Mouse (Mus musculus) kidney, adult 2 months (tissue): ENCODE measurements at regions not wholly inside any gene's neighbourhood (a gene's known extent, or its start where the extent isn't known, plus 50 kb on each side); places are given as distances from the start of the nearest gene placed in this dataset.

Experiments
- DNase-seq: peaks from one replicate; pipeline ENCODE4 v3.0.0; 2021
- H3K27ac ChIP-seq: fragments of 200-500 bp; 2 replicates; pipeline ENCODE4 v1.5.1; 2012; ENCODE audit warnings: low read depth, low read length, control low read depth, inconsistent platforms; ENCODE audit not compliant: insufficient read depth
- H3K27me3 ChIP-seq: fragments of 200-500 bp; replicated peaks from 2 replicates; pipeline ENCODE4 v1.6.1; 2012; ENCODE audit warnings: mild to moderate bottlenecking, moderate library complexity, low read length, inconsistent platforms; ENCODE audit not compliant: control insufficient read depth, insufficient read depth
- H3K36me3 ChIP-seq: fragments of 200-500 bp; 2 replicates; pipeline ENCODE4 v1.6.1; 2012; ENCODE audit warnings: mild to moderate bottlenecking, moderate library complexity, low read length, inconsistent platforms; ENCODE audit not compliant: control insufficient read depth, insufficient read depth
- H3K4me1 ChIP-seq: fragments of 200-500 bp; 2 replicates; pipeline ENCODE4 v1.6.1; 2011; ENCODE audit warnings: low read length; ENCODE audit not compliant: control insufficient read depth, insufficient read depth
- H3K4me3 ChIP-seq: fragments of 200-500 bp; 2 replicates; pipeline ENCODE4 v1.5.1; 2011; ENCODE audit warnings: mild to moderate bottlenecking, low read depth, low read length, control low read depth; ENCODE audit not compliant: insufficient read depth
- CTCF ChIP-seq: fragments of 200-500 bp; conservative IDR thresholded peaks from 2 replicates; pipeline ENCODE4 v1.5.1; 2011; ENCODE audit warnings: low read depth, mild to moderate bottlenecking, control low read depth, low read length, moderate library complexity, mixed read lengths; ENCODE audit not compliant: insufficient read depth, insufficient read length
- POLR2A ChIP-seq: fragments of 200-500 bp; IDR thresholded peaks from one replicate; pipeline ENCODE4 v1.6.1; 2011; ENCODE audit warnings: low read depth, low read length, control low read depth
- WGBS: fragments of 180-500 bp; shearing (Covaris S2); methylation state at CpG from one replicate; pipeline ENCODE4 v1.1.7; 2018; 5-methylcytosine and 5-hydroxymethylcytosine counted together

- TF ChIP-seq CTCF, result no peak
- no peak for TF ChIP-seq POLR2A
- Histone ChIP-seq H3K27me3 (no peaks in the 10 kb centered on the region), H3K27ac (no peak overlapping the region), H3K4me3 (no peak overlapping the region), H3K4me1 (no peaks in the 10 kb centered on the region), H3K36me3 (no peaks in the 10 kb centered on the region)
- no peak for DNase-seq
- WGBS, result 100% methylated on average over 1 of the region's 1 CpGs
Measured at GRCm38 (mm10) chr10:98305667-98306066, 579.1 kb upstream of the C030005K15Rik start.

- no peak for DNase-seq
- 81% methylated on average over 3 of the region's 3 CpGs for WGBS
- Histone ChIP-seq H3K27ac (no peak overlapping the region), H3K27me3 (no peaks in the 10 kb centered on the region), H3K4me3 (no peak overlapping the region), H3K4me1 (no peaks in the 10 kb centered on the region), H3K36me3 (no peaks in the 10 kb centered on the region)
- TF ChIP-seq POLR2A, result no peak
- TF ChIP-seq CTCF, result no peak
Measured at GRCm38 (mm10) chr10:98309667-98310066, 583.1 kb upstream of the C030005K15Rik start.

- Histone ChIP-seq H3K36me3 (no peaks in the 10 kb centered on the region), H3K4me1 (no peaks in the 10 kb centered on the region), H3K27ac (no peak overlapping the region), H3K4me3 (no peak overlapping the region), H3K27me3 (no peaks in the 10 kb centered on the region)
- DNase-seq, result no peak
- TF ChIP-seq POLR2A, result no peak
- TF ChIP-seq CTCF, result no peak
Measured at GRCm38 (mm10) chr10:98311403-98311802, 584.8 kb upstream of the C030005K15Rik start.

GRCm38 (mm10) chr10:98318416-98318815 is 591.9 kb upstream of the C030005K15Rik start:
- no peak for DNase-seq
- H3K27ac ChIP-seq, result no peak overlapping the region
- H3K4me1 ChIP-seq, result no peaks in the 10 kb centered on the region
- no peaks in the 10 kb centered on the region for H3K36me3 ChIP-seq
- WGBS, result 72% methylated on average over 2 of the region's 2 CpGs
- no peak for TF ChIP-seq CTCF
- no peaks in the 10 kb centered on the region for H3K27me3 ChIP-seq
- H3K4me3 ChIP-seq, result no peak overlapping the region

GRCm38 (mm10) chr10:98323846-98324245 is 590.4 kb upstream of the Atp2b1 start:
- no peak overlapping the region for H3K4me3 ChIP-seq
- no peaks in the 10 kb centered on the region for H3K4me1 ChIP-seq
- DNase-seq, result no peak
- H3K27me3 ChIP-seq, result no peaks in the 10 kb centered on the region
- no peak overlapping the region for H3K27ac ChIP-seq
- TF ChIP-seq CTCF (no peak), POLR2A (no peak)
- H3K36me3 ChIP-seq, result no peaks in the 10 kb centered on the region
- 87% methylated on average over 5 of the region's 5 CpGs for WGBS

GRCm38 (mm10) chr10:98324591-98324990 is 589.6 kb upstream of the Atp2b1 start:
- Histone ChIP-seq H3K4me3 (no peak overlapping the region), H3K36me3 (no peaks in the 10 kb centered on the region), H3K27ac (no peak overlapping the region), H3K4me1 (no peaks in the 10 kb centered on the region), H3K27me3 (no peaks in the 10 kb centered on the region)
- no peak for TF ChIP-seq CTCF
- no peak for TF ChIP-seq POLR2A
- DNase-seq, result no peak

GRCm38 (mm10) chr10:98325720-98326119 is 588.5 kb upstream of the Atp2b1 start:
- 48% methylated on average over 5 of the region's 5 CpGs for WGBS
- no peaks in the 10 kb centered on the region for H3K36me3 ChIP-seq
- no peaks in the 10 kb centered on the region for H3K27me3 ChIP-seq
- H3K4me3 ChIP-seq, result no peak overlapping the region
- TF ChIP-seq CTCF (no peak), POLR2A (no peak)
- DNase-seq, result no peak
- H3K27ac ChIP-seq, result no peak overlapping the region
- no peaks in the 10 kb centered on the region for H3K4me1 ChIP-seq

- Histone ChIP-seq H3K4me3 (no peak overlapping the region), H3K27me3 (no peaks in the 10 kb centered on the region), H3K4me1 (no peaks in the 10 kb centered on the region), H3K27ac (no peak overlapping the region), H3K36me3 (no peaks in the 10 kb centered on the region)
- WGBS, result 70% methylated on average over 4 of the region's 4 CpGs
- TF ChIP-seq CTCF, result no peak
- TF ChIP-seq POLR2A, result no peak
- DNase-seq, result no peak
Measured at GRCm38 (mm10) chr10:98332682-98333081, 581.5 kb upstream of the Atp2b1 start.
